ENCODE assay signal across 8 mouse cellular contexts in genomic region chr17:78603872-78604271, GRCm38 (mm10).
DNase-seq lines count a peak whose midpoint lies in the region; ATAC-seq lines count a peak whose summit lies in the region.

No protein-coding gene starts in this region.

- no peak overlapping the region for H3K4me2 ChIP-seq in intestine, embryonic 14.5 days (ENCODE audit: low read length)
- no peak overlapping the region for H3K4me2 ChIP-seq in intestine, embryonic 16.5 days (ENCODE audit: low read depth, low read length)
- no peak overlapping the region for H3K4me2 ChIP-seq in forebrain, embryonic 13.5 days

- H3K36me3 ChIP-seq in intestine, embryonic 14.5 days (ENCODE audit: control insufficient read depth, insufficient read depth, low read length): no peaks in the 10 kb centered on the region
- no peaks in the 10 kb centered on the region for H3K36me3 ChIP-seq in intestine, embryonic 16.5 days (ENCODE audit: control insufficient read depth, insufficient read depth, low read length)
- H3K36me3 ChIP-seq in forebrain, embryonic 13.5 days (ENCODE audit: poor library complexity, severe bottlenecking): no peaks in the 10 kb centered on the region

- no peaks in the 10 kb centered on the region for H3K9me3 ChIP-seq in intestine, embryonic 14.5 days (ENCODE audit: control insufficient read depth, low read length)
- no peaks in the 10 kb centered on the region for H3K9me3 ChIP-seq in intestine, embryonic 16.5 days (ENCODE audit: control insufficient read depth, low read length)
- H3K9me3 ChIP-seq in forebrain, embryonic 13.5 days (replicated peaks): no peaks in the 10 kb centered on the region

- H3K9ac ChIP-seq in intestine, embryonic 14.5 days (ENCODE audit: low read length): no peak overlapping the region
- H3K9ac ChIP-seq in intestine, embryonic 16.5 days (ENCODE audit: low read depth, low read length): no peak overlapping the region
- no peak overlapping the region for H3K9ac ChIP-seq in forebrain, embryonic 13.5 days

- H3K27ac ChIP-seq in intestine, embryonic 14.5 days (ENCODE audit: low read depth): no peak overlapping the region
- H3K27ac ChIP-seq in intestine, embryonic 16.5 days (ENCODE audit: low read length): no peak overlapping the region
- H3K27ac ChIP-seq in forebrain, embryonic 13.5 days: no peak overlapping the region

- H3K4me1 ChIP-seq in intestine, embryonic 14.5 days (replicated peaks; ENCODE audit: control insufficient read depth, insufficient read depth, low read length): no peaks in the 10 kb centered on the region; the same call in 1 of the 2 replicates
- 0 out of 2 replicates have a peak, but pooled peaks cover 5% of the 10 kb centered on the region for H3K4me1 ChIP-seq in intestine, embryonic 16.5 days (ENCODE audit: control insufficient read depth, insufficient read depth, low read length)
- H3K4me1 ChIP-seq in forebrain, embryonic 13.5 days: 0 out of 2 replicates have a peak, but pooled peaks cover 6% of the 10 kb centered on the region

- intact Hi-C loops in heart, postnatal 25 days (cut with DNase I): loop anchor here (5.0 to 10.0 kb wide), 2 partner anchors 107 to 409 kb away; no protein-coding TSS in a partner anchor

- no peaks in the 10 kb centered on the region for H3K27me3 ChIP-seq in intestine, embryonic 14.5 days (replicated peaks; ENCODE audit: control insufficient read depth, insufficient read depth, low read length)
- H3K27me3 ChIP-seq in intestine, embryonic 16.5 days (replicated peaks; ENCODE audit: control insufficient read depth, insufficient read depth, low read length): no peaks in the 10 kb centered on the region
- no peaks in the 10 kb centered on the region for H3K27me3 ChIP-seq in forebrain, embryonic 13.5 days

- DNase-seq in intestine, embryonic 14.5 days (ENCODE audit: low spot score): peak; percentile 89
- peak; percentile 65 for DNase-seq in cerebellum, adult 11 months
- peak; percentile 38 for DNase-seq in heart, postnatal 25 days (ENCODE audit: low spot score)
- peak; percentile 72 to 87 for DNase-seq in layer of hippocampus, adult 8-10 months (ENCODE audit: low spot score in 2 of 2)
- DNase-seq in skeletal muscle tissue, adult 2 months (ENCODE audit: low read depth, low spot score): peak; percentile 68

- WGBS in intestine, embryonic 14.5 days: 30% methylated on average over 8 of the region's 8 CpGs
- 36% methylated on average over 8 of the region's 8 CpGs for WGBS in intestine, embryonic 16.5 days
- 41% methylated on average over 8 of the region's 8 CpGs for WGBS in forebrain, embryonic 13.5 days

- H3K4me3 ChIP-seq in intestine, embryonic 14.5 days (ENCODE audit: low read depth, low read length): no peak overlapping the region
- no peak overlapping the region for H3K4me3 ChIP-seq in intestine, embryonic 16.5 days (ENCODE audit: low read length)
- no peak overlapping the region for H3K4me3 ChIP-seq in forebrain, embryonic 13.5 days

- no peak for ATAC-seq in intestine, embryonic 14.5 days (replicated peaks; ENCODE audit: low FRiP score, low TSS enrichment, low read depth)
- ATAC-seq in intestine, embryonic 16.5 days: no peak
- ATAC-seq in forebrain, embryonic 13.5 days: peak; percentile 63
- peak; percentile 87 for ATAC-seq in megakaryocyte progenitor cell, adult 5-6 weeks (replicated peaks; ENCODE audit: poor library complexity)

Comparison
In these comparisons a context has a peak if more than half of its experiments do, and no peak if none do; other contexts are left out.
1. ATAC-seq: peak in forebrain, embryonic 13.5 days (single experiment) and megakaryocyte progenitor cell, adult 5-6 weeks (single experiment); none in intestine, embryonic 14.5 days (single experiment) and intestine, embryonic 16.5 days (single experiment).
2. DNase-seq: peak in every context shown above with its lines; median percentile 89 in intestine, embryonic 14.5 days; 80 in layer of hippocampus, adult 8-10 months; 68 in skeletal muscle tissue, adult 2 months; 65 in cerebellum, adult 11 months; 38 in heart, postnatal 25 days.